Comparison of ENCODE assay signal across 13 mouse cellular contexts in genomic region chr19:17386424-17386823, GRCm38 (mm10). TPM values are rescaled to one million over a fixed set of nuclear protein-coding genes. Genes with fewer than 3 reads are reported as not detected.
A peak's percentile ranks its signal among the peaks of the same experiment; 100 is the strongest.
DNase-seq lines count a peak whose midpoint lies in the region; ATAC-seq lines count a peak whose summit lies in the region.
"Had no signal": no experiment of that assay in that cellular context is flagged by ENCODE, and none has a peak within 500 bp of the region (broad histone marks: within the 10 kb centered on the region; RNA-seq: fewer than 3 reads in every experiment).

No protein-coding gene starts in this region.

- no peak overlapping the region for H3K4me3 ChIP-seq in kidney, embryonic 15.5 days (replicated peaks)
- no peak overlapping the region for H3K4me3 ChIP-seq in neural tube, embryonic 13.5 days

- H3K27ac ChIP-seq in kidney, embryonic 15.5 days, result peak overlapping the region; percentile 16; the same call in 1 of the 2 replicates
- no peak overlapping the region for H3K27ac ChIP-seq in neural tube, embryonic 13.5 days (replicated peaks)

- no peaks in the 10 kb centered on the region for H3K9me3 ChIP-seq in kidney, embryonic 15.5 days (replicated peaks)
- H3K9me3 ChIP-seq in neural tube, embryonic 13.5 days, result no peaks in the 10 kb centered on the region
- H3K9me3 ChIP-seq: G1E had no signal

- no peak overlapping the region for H3K4me2 ChIP-seq in kidney, embryonic 15.5 days
- H3K4me2 ChIP-seq in neural tube, embryonic 13.5 days, result no peak overlapping the region

- 0 out of 2 replicates have a peak, but pooled peaks have one; percentile 41 for ATAC-seq in kidney, embryonic 15.5 days (replicated peaks; ENCODE audit: low FRiP score)
- ATAC-seq in neural tube, embryonic 13.5 days (ENCODE audit: low read depth), result peak; percentile 36; the same call in 1 of the 2 replicates
- ATAC-seq in megakaryocyte-erythroid progenitor cell, adult 5-6 weeks (replicated peaks; ENCODE audit: low FRiP score, low TSS enrichment, poor library complexity, severe bottlenecking), result no peak

- H3K4me1 ChIP-seq in kidney, embryonic 15.5 days, result no peaks in the 10 kb centered on the region
- 0 out of 2 replicates have a peak, but pooled peaks cover 3% of the 10 kb centered on the region for H3K4me1 ChIP-seq in neural tube, embryonic 13.5 days (replicated peaks)

- no peak for DNase-seq in kidney, postnatal 10 days
- DNase-seq in embryo, embryonic 11 days, result peak; percentile 32
- DNase-seq in mesoderm, embryonic 11.5 days (ENCODE audit: low read depth, low spot score), result peak; percentile 59
- DNase-seq in spleen, postnatal 14 days (ENCODE audit: low spot score in 2 of 2), result no peak
- DNase-seq: adrenal gland, postnatal 10 days; cerebellum, adult 8-10 months; heart, postnatal 4 days; lung, postnatal 14 days; right cerebral cortex, postnatal 4 days had no signal

- H3K27me3 ChIP-seq in kidney, embryonic 15.5 days, result no peaks in the 10 kb centered on the region
- H3K27me3 ChIP-seq in neural tube, embryonic 13.5 days, result no peaks in the 10 kb centered on the region

- WGBS in kidney, embryonic 15.5 days, result 30% methylated on average over 6 of the region's 6 CpGs
- 8% methylated on average over 6 of the region's 6 CpGs for WGBS in neural tube, embryonic 13.5 days

- no peak overlapping the region for H3K9ac ChIP-seq in kidney, embryonic 15.5 days
- H3K9ac ChIP-seq in neural tube, embryonic 13.5 days, result no peak overlapping the region

- H3K36me3 ChIP-seq in kidney, embryonic 15.5 days, result no peaks in the 10 kb centered on the region
- H3K36me3 ChIP-seq in neural tube, embryonic 13.5 days, result no peaks in the 10 kb centered on the region
- H3K36me3 ChIP-seq: G1E had no signal

RNA-seq across cellular contexts. Expression of gene Rfk, which starts 7.4 kb away (rescaled TPM):
- 76.8 and 85.6 TPM in 2 replicates for polyA plus RNA-seq in kidney, embryonic 15.5 days (2015; fragmentation: Nextera tagmentation; extraction: Ambion mirVana)
- polyA plus RNA-seq in neural tube, embryonic 13.5 days (2015; fragmentation: Nextera tagmentation; extraction: Ambion mirVana), result 93.3 and 93.4 TPM in 2 replicates
- 51.3 and 62.6 TPM in 2 replicates for total RNA-seq in megakaryocyte-erythroid progenitor cell, adult 5-6 weeks (2014; fragmentation: Nextera tagmentation)
- total RNA-seq in megakaryocyte-erythroid progenitor cell, adult 5-6 weeks (2017), result 49.0 and 49.4 TPM in 2 replicates

RNA-seq across cellular contexts. Expression of gene Gcnt1, which starts 13.8 kb away (rescaled TPM):
- 27.6 and 29.6 TPM in 2 replicates for polyA plus RNA-seq in kidney, embryonic 15.5 days (2015; fragmentation: Nextera tagmentation; extraction: Ambion mirVana)
- polyA plus RNA-seq in neural tube, embryonic 13.5 days (2015; fragmentation: Nextera tagmentation; extraction: Ambion mirVana), result 1.5 and 1.8 TPM in 2 replicates
- total RNA-seq in megakaryocyte-erythroid progenitor cell, adult 5-6 weeks (2014; fragmentation: Nextera tagmentation), result 12.0 and 26.0 TPM in 2 replicates
- 18.0 and 23.7 TPM in 2 replicates for total RNA-seq in megakaryocyte-erythroid progenitor cell, adult 5-6 weeks (2017)

Comparison
In these comparisons a context has a peak if more than half of its experiments do, and no peak if none do; other contexts are left out.
1. DNase-seq: peak in embryo, embryonic 11 days (single experiment) and mesoderm, embryonic 11.5 days (single experiment); none in kidney, postnatal 10 days (single experiment) and spleen, postnatal 14 days (0 of 2).
2. RNA of gene Gcnt1, which starts 13.8 kb away (polyA plus RNA-seq): 27.6 to 29.6 TPM in kidney, embryonic 15.5 days; 1.5 to 1.8 TPM in neural tube, embryonic 13.5 days; every median in the first group is over 10 times any median in the second.